Mouse (Mus musculus) embryo, embryonic 9.5 days (tissue): Measurements from ENCODE around the gene Dnah17.
A peak's percentile ranks its signal among the peaks of the same experiment; 100 is the strongest.

ENCODE experiments used
- DNase-seq: peaks from one replicate; pipeline ENCODE4 v3.0.0-alpha.2; 2017; ENCODE audit errors: extremely low spot score

The Dnah17 gene

DNA sequence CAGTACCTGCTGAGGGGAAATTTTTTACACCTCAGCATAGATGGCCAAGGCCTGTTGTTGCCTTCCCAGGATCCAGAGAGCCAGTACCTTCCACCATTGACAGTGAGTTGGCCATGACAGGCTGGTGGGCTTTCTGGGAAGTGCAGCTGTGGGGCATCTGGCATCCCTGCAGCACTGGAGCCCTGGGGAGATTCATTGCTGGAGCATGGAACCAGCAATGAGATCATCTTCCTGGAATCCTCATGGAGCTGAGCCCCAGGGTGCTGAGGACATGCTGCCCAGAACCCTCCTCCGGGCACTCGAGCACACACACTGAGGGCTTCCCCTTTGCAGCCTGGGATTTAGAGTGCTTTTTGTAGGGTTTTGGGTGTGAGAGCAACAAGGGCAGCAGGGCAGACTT is 135.2 kb downstream of the Dnah17 start:
- DNase-seq: no peak

DNA sequence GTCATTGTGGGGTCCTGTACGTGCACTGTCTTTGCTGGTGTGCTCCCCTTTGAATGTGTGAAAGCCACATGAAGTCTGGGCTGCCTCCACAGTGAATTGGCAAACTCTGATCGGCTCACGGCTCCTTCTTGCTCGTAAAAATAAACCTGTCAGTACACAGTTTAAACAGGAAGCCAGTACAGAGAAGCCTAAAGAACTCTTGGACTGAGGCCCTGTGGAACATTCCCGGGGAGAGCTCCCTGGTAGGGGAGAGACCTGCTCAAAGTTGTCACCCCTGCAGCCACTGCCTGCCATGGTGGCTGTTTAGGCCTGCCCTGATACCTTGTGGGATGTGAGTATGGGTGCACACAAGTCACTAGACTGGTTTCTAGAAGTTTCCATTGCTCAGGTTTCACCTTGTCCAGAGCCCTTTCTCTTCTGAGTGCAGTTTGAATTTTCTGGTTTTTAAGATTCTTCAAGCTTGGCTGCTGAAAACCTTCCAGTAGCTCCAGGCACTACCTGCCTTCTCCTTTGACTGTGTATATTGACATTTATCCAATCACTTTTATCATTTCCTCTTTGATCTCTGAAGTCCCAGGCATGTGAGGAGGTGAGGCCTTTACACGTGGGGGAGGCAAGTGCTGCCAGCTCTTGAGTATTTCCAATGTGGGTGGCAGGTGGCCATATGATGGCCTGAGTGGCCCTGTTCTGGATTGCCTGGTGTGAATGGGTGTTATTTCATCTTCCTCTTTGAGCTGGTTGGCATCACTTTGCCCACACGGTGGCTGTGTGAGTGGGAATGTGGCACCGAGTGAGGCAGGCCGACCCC is 136.0 kb downstream of the Dnah17 start:
- no peak for DNase-seq

DNA sequence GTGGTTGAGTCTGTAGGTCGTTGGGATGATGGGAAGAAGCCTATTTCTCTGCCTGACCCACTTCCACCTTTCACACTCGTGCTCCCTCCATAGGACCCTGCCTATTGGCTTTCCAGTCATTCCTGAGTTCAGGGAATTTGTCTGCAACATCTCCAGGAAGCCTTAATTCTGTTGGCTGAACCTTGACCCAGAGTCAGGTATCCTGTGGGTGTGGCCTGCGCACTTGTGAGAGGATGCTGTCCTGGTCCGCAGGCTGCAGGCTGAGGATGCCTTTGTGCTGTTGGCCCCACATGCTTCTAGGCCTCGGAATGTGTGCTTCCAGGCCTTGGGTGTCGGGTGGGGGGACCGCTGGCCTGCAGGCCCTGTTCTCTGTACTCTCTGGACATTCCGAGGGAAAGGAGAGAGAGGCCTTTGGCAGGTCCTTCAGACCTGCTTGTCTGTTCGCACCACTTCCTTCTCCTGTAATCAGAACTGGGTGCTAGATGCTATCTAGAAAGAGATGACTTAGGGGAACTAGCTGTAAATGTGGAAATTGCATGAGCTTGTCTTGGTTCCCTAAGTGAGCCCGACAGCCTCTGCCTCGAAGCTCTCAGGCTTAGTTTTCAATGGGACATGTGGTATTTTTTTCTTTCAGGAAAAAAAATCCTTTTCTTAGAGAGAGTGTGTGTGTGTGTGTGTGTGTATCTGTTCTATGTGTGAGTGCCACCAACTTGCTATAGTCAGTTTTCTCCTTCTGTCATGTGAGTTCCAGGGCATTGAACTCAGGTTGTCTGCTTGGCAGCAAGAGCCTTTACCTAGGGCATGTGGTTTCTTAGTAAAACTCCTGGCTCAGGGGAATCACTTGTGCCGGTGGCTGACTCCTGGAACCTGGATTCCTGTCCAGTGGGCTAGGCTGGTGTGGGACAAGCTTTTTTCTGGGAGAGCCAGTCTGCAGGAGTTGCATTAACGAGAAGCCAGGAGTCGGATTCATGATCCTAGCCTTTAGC is 137.0 kb downstream of the Dnah17 start:
- DNase-seq: no peak

DNA sequence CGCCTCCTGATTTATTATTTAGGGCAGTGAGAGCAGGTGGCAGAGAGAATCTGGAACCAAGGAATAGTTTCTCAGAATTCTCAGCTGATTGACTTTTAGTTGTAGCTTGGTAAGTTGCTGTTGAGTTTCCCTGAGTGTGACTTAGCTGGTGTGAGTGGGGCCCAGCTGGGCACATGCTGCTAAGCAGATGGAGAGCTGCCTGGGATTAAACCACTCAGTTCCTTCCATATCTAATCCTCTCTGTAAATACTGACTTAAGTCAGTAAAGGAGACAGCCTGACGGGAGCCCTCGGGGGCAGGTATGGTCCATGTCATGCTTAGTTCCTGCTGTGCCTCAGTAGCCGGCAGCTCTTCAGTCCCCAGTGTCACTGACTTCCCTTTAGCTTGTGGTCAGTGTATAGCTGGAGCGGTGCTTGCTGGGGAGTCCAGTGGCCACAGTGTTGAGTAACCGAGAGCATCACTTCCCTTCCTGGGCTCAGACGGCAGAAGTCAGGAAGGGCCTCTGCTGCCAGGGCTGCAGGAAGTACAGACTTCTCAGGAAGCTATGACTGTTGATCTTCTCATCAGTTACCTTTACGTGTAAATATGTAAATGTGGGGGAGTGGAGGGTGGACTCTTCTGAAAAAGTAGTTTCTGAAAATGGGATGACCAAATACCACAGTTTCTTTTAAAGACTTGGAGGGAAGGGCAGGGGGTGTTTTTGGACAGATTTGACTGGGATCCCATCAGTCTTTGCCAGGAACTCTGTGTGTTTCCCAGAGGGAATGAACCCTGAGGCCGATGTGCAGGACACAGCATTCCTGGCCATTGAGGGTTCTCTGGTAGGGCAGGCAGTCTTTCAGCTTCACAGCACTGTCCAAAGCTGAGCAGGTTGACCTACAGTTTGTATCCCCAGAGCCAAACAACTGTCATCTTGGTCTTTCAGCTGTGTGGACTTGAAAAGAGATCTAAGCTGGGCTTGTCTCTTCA is 138.6 kb downstream of the Dnah17 start:
- DNase-seq: no peak

DNA sequence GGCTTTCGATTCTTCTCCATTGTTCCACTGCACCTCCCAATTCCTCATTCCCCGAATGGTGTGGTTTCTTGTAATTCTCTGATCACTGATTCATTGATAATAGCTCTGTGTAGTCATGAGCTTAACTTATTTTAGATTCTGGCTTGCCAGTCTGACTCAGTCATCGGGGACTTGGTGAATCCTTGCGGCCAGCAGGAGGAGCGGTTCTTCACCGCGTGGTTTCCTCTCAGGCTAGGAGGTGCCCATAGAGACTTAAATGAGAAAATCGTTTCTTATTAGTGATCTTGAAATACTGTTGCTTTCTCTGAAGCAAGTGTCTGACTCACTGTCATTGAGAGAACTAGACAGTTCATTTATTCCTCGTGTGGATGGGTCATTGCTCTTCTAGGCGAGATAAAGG is 140.5 kb downstream of the Dnah17 start:
- DNase-seq: no peak

DNA sequence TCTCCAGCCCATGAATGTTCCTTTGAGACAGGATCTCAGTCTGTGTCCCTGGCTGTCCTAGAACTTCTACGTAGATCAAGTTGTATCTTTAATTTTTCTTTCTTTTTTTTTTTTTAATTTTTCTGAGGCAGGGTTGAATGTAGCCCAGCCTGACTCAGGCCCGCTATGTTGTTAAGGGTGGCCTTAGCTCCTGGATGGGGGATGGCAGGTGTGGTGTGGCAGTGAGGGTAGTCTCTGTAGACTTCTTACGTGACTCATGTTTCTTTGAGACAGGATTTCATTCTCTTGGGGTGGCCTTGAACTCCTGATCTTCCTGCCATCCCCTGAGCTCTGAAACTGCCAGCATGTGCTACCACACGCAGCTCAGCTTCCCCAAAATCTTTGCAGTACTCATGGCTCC is 141.2 kb downstream of the Dnah17 start:
- no peak for DNase-seq

DNA sequence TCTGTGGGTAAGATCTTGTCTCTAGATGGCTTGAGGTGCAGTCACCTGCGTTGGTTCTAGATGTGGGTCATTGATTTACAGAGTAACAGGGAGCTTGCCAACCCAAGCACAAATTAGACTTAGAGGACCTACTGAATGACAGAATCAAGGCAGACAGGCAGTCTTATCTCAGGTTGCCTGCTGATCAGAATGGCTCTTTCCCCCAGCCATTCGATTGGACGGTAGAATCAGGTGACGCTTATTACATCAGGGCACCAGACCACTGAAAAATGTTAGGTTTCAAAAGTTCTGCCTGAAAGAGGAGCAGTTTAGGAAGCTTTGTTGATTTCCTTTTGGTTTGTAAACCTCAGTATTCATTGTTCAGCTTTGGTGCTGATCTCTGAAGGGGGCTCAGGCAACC is 142.5 kb downstream of the Dnah17 start:
- no peak for DNase-seq

DNA sequence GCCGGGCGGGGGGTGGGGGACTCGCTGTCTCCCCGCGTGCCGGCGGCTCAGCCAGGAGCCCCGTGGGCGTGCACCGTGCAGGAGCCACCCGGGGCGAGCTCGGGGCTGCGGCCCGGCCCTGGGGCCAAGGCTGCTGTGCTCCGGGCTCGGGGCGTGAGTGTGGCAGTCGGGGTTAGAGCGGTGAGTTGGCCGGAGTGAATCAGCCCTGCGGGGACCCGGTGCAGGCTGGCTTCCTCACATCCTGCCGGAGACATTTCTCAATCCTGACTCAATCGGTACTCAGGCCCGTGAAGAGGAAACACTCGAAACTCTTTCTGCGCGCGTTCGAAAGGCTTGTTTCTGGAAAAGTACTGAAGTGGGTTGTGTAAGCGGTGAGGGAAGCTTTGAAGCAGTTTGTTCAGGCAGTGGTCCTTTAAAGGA is 143.4 kb downstream of the Dnah17 start:
- no peak for DNase-seq

DNA sequence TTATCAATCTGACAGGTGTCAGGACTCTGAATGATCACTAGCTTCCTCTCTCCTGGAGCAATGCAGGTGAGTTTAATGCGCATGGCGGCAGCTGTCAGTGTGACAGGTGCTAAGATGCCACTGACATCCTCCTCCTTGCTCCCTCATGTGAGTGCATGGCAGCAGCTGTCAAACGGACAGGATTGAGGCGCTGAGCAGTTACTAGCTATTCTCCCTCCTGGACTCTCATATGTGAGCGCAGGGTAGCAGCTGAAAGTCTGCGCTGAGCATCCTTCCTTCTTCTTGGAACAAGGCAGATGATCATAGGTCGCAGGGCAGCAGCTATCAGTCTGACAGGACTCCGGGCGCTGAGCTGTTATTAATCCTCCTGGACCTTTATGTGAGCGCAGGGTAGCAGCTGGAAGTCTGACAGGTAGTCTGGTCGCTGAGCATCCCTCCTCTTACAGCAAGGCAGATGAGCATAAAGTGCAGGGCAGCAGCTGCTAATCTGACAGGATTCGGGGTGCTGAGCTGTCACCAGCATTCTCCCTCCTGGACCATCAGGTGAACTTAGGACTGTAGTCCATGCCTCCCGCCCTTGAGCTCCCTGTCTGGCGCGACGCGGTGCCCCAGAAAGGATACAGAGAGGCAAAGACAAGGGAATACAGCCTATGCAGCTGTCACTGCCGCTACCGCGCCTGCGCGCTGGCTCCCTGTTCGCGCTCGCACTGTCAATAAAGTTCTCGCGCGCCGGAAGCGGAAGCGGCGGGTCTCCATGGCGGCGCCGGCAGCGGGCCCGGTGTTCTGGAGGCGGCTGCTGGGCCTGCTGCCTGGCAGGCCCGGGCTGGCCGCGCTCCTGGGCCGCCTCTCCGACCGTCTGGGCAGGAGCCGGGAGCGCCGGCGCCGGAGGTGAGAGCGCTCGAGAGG is 144.1 kb downstream of the Dnah17 start, which contains the start of gene Pgs1:
Pgs1 (plus strand) TSS at position 167 of the 906 bp plus-strand sequence.
- DNase-seq: peak; percentile 88

DNA sequence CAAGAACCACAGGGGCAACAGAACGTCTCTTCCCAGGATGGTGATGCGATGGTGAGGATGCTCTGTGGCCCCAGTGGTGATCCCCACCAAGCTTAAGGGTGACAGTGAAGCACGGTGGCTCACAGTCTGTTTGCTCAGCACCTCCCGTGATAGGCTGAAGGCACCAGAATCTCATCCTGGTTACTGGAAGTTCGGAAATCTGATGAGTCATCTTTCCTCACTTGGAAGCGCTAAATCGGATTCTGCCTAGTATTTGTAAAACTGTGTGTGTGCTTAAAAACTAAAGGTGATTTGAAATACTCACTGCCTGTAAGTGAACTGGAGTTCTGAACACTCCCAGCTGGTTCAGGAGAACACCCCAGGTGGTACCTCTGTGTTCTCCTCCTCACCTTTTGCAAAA is 146.7 kb downstream of the Dnah17 start:
- DNase-seq: no peak

DNA sequence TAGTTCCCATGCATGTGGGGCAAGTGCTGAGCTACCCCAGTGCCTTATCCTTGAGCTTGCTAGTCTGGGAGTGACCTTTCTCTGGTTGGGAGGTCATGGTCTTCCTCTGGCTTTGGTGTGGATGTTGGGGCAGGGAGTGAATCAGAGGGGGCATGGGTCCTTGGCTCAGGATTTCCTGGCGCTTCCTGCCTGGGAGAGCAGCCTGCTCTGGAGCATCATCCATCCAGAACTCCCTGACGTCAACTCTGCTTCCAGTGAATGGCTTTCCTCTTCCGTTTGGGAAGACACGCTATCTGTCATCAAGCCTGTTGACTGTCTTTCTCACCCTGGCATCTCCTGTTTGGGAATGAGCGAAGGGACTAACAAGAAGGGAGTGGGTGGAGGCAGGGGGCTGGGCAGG is 148.0 kb downstream of the Dnah17 start:
- DNase-seq: no peak

DNA sequence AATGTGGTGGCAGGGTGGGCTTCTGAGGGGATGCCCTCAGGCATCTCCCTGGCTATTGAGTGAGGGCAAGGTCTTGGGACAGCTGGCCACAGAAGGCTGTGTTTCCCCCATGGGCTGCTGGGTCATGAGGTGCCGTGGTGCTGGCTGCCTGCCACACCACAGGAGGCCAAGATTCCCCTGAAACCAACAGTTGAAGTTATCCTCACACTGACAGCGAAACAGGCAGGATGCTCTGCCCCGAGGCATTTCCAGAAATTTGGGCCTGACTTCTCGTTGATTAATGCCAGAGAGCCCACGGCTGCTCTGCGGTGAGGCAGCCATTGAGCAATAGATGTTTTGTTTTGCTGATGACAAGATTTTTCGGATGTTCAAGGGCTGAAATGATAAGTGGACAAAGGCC is 151.0 kb downstream of the Dnah17 start:
- DNase-seq: no peak

DNA sequence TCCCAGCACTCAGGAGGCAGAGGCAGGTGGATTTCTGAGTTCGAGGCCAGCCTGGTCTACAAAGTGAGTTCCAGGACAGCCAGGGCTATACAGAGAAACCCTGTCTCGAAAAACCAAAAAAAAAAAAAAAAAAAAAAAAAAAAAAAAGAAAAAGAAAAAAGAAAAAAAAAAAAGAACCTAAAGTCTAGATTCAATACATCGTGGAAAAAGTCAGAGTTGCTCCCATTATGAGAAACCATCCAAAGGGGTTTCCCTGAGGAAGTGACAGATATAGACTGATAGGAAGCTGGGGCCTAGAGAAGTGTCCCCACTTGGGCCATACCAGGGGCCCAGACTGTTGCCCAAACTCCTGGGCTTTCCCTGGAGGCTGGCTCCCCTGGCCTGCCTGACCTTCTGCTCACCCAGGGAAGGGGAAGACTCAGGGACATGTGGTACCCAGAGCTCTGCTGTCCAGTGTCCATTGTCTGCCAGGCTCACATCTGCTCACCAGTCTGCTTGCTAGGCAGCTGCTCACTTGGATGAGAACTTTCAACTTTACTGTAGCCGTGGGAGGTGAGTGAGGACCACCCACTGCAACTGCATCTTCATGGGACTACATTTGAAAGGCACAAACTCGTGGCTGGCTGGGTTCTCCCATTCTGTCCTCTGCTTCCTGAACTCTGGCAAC is 152.6 kb downstream of the Dnah17 start:
- DNase-seq: no peak

DNA sequence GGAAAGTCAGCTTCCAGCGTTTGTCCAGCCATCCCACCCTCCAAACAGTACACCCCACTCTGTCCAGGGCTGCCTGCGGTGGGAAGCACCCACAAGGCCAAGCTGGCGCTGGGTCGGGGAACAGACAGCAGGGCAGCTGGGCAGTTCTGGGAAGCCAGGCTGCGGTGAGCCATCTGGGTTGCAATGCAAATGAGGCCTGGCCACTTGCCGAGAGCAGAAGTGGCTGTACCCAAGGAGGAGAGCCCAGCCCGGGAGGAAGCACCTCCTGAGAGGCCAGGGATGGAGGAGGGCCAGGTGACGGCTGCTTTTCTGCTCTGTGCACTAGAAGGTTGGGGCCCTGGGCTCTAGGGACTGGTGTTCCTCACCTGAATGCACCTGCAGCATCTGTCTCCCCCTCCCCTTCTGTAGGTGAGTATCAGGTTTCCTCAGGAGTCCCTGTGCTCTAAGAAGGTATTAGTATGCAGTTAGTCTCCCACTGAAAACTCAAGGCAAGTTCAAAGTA is 154.3 kb downstream of the Dnah17 start:
- DNase-seq: peak; percentile 50

DNA sequence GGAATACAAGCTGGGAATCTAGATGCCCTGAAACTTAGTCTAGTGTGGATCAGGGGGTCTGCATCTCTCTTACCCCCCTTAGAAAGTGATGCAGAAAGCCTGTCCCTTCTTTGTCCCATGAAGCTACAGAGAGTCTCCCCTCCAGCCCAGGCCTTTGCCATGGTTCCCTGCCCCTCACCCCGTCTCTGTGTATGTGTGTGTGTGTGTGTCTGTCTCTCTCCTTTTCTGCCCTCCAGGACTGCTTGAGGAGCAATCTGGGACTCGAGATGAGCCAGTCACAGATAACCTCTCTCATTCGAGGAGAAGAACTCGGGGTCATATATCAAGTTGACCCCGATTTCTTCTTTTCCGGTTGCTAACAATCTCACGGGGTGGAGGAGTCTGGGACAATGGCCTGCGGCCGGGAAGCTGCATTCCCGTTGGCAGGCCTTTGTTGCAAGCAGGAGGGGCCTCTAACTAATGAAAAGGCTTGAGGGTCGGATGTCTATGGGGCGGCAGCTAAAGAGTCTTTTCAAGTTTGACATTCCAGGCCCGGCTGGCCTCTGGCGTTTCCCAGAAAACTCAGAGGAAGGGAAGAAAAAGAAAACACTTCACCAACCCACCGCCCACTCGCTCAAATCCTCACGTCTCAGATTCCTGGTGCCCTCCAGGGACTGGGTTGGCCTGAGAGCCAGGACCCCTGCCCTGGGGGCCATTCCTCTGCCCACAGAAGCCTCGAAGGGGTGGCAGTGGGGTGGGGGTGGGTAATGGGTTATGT is 155.0 kb downstream of the Dnah17 start:
- peak; percentile 81 for DNase-seq

DNA sequence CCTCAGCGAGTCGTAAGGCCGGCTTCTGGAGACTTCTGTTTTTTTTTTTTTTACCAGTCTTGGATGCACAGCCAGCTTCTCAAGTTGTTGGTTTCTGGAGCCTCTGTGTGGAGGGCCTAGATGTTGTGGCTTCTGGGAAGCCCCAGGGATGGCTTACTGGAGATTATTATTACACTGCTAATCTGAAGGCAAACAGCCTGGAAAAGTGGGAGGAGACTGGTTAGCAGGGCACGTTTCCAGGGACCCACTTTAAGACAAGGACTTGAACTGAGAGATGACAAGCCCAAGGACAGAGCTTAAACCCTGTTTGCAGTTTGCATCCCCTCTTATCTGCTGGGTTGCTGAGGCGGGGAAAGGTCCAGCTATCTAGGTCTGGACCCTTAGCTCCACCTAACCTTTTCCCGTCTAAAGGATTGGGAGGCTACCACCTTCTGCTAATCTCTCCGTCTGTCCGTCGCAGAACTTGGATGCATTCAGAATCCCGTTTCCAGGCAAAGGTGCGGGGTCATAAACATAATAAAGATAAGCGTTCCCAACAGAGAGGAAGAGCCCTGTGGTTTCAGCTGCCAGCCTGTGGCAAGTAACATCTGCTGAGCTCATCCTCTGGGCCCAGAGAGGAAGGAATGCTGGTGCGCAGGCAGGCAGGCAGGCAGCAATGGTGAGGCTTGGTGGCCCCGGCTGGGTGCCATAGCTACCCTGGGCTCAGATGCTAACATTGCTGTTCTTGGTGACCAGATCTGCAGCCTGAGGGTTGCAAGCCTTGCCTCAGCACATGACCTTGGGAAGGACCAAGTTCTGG is 155.9 kb downstream of the Dnah17 start:
- DNase-seq: peak; percentile 41

DNA sequence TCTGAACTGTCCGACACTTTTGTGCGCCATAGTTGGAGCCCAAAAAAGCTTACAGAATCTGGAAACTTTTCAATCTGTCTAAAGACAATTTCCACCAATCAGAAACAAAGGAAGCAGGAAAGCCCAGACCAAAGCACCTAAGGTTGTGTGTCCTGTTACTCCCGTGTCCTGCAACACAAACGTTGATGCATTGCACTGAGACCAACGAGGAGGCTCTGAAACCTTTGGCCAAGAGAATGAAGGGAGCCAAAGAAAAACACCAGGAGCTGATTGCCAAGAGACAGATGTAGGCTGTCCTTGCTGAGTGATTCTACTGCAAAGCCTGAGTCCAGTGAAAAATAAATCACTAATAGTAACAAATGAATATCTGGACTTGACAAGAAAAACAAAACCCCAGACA is 156.9 kb downstream of the Dnah17 start:
- DNase-seq: no peak
